Comparison of ENCODE assay signal across 8 mouse cellular contexts in genomic region chr14:122534017-122534924, GRCm38 (mm10). TPM values are rescaled to one million over a fixed set of nuclear protein-coding genes. Genes with fewer than 3 reads are reported as not detected.
DNase-seq lines count a peak whose midpoint lies in the region; ATAC-seq lines count a peak whose summit lies in the region.

Gene Pcca, plus strand, starts transcription at chr14:122534324.

- peak; percentile 99 for DNase-seq in adipocyte (ENCODE audit: low spot score)
- DNase-seq in embryo, embryonic 10 days (ENCODE audit: low spot score): peak; percentile 98
- peak; percentile 98 for DNase-seq in gastrocnemius, postnatal 14 days
- peak; percentile 95 to 99 for DNase-seq in left cerebral cortex, postnatal 10 days (ENCODE audit: extremely low spot score in 1 of 2, low spot score in 2 of 2)
- DNase-seq in right cerebral cortex, postnatal 25 days: peak; percentile 97
- DNase-seq in urinary bladder, postnatal 4 days (ENCODE audit: low spot score in 2 of 2): peak; percentile 89 to 95

- intact Hi-C loops in gastrocnemius, postnatal 14 days (cut with DNase I; ENCODE audit: low total_unique reads): no loop called here
- intact Hi-C loops in left cerebral cortex, postnatal 10 days (cut with DNase I): no loop called here

- ATAC-seq in inflammation-experienced regulatory T-cells, adult 6 months: peak; percentile 96
- peak; percentile 99 for ATAC-seq in megakaryocyte-erythroid progenitor cell, adult 5-6 weeks (replicated peaks; ENCODE audit: low FRiP score, low TSS enrichment, poor library complexity, severe bottlenecking)

RNA-seq across cellular contexts. Expression of gene Pcca, which starts in this region (rescaled TPM):
- total RNA-seq in gastrocnemius, postnatal 14 days (2021): 10 to 100 TPM; 32.7 to 37.9 TPM
- polyA plus RNA-seq in inflammation-experienced regulatory T-cells, adult 6 months (2017; shearing (Covaris generic)): 10 to 100 TPM; 11.4 to 26.5 (median 20.4) TPM
- 10 to 100 TPM; 35.5 to 38.2 TPM for total RNA-seq in left cerebral cortex, postnatal 10 days (2021)
- total RNA-seq in megakaryocyte-erythroid progenitor cell, adult 5-6 weeks (2014; fragmentation: Nextera tagmentation): 36.5 and 52.3 TPM in 2 replicates
- total RNA-seq in megakaryocyte-erythroid progenitor cell, adult 5-6 weeks (2017): 19.7 and 91.6 TPM in 2 replicates

Comparison
In these comparisons a context has a peak if more than half of its experiments do, and no peak if none do; other contexts are left out.
1. Peak in every context shown above with its lines: DNase-seq and ATAC-seq.